Mouse (Mus musculus): ENCODE data around the gene Adamts1. TPM values are rescaled to one million over a fixed set of nuclear protein-coding genes. Genes with fewer than 3 reads are reported as not detected.

The Adamts1 gene
- 8.8 and 14.8 TPM in 2 replicates for polyA plus RNA-seq (2021; fragmentation: Nextera tagmentation)
- long read RNA-seq, experiment 1, full-length matches to known transcripts, result 8 of 15 reads
- long read RNA-seq, experiment 1, partial matches to known transcripts, result 2 of 15 reads
- long read RNA-seq, experiment 1, other reads (novel, unspliced or antisense), result 5 of 15 reads
- long read RNA-seq, experiment 2, full-length matches to known transcripts, result 109 of 117 reads
- long read RNA-seq, experiment 2, partial matches to known transcripts, result 5 of 117 reads
- long read RNA-seq, experiment 2, other reads (novel, unspliced or antisense), result 3 of 117 reads

DNA sequence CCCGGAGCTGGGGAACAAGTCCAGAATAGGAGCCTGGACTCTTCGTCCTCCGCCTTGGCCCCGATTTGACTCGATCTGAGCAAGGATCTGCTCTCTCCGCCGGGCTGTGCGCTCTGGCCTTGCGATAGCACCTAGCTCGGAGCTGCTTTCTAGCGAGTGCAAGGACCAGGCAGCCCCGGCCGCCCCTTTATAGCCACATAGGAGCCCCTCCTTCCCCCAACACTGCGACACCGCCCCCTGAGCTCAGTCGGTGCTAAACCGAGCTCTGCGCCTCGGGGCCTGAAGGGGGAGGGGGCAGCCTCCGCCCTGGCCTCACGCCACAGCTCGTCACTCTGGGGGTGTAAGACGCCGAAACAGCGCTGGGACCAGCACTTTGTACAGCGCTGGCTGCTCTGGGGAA lies at the start of gene Adamts1:
Gene Adamts1 (minus strand): TSS at position 160 of the 400 bp plus-strand sequence.

Other genes with a start within 250 kb of the Adamts1 start
- 2.2 and 2.4 TPM in 2 replicates for gene Cyyr1, start 249.7 kb downstream of the Adamts1 start, polyA plus RNA-seq (2021; fragmentation: Nextera tagmentation)
- gene Adamts5, start 98.7 kb upstream of the Adamts1 start, polyA plus RNA-seq (2021; fragmentation: Nextera tagmentation), result 0.19 TPM in 2 replicates